Mouse (Mus musculus) small intestine, adult 2 months (tissue): ENCODE results near the gene Pms1. TPM values are rescaled to one million over a fixed set of nuclear protein-coding genes. Genes with fewer than 3 reads are reported as not detected.

Experiments
- H3K27ac ChIP-seq: fragments of 200-500 bp; 2 replicates; pipeline ENCODE4 v1.5.1; 2012; ENCODE audit warnings: low read depth, low read length, control low read depth, inconsistent platforms; ENCODE audit not compliant: insufficient read depth
- H3K27me3 ChIP-seq: fragments of 200-500 bp; 2 replicates; pipeline ENCODE4 v1.6.1; 2012; ENCODE audit warnings: mild to moderate bottlenecking, moderate library complexity, low read length, inconsistent platforms; ENCODE audit not compliant: control insufficient read depth, insufficient read depth
- H3K36me3 ChIP-seq: fragments of 200-500 bp; 2 replicates; pipeline ENCODE4 v1.6.1; 2012; ENCODE audit warnings: mild to moderate bottlenecking, low read length, control low read depth, inconsistent platforms; ENCODE audit not compliant: control insufficient read depth, insufficient read depth
- H3K4me1 ChIP-seq: fragments of 200-500 bp; 2 replicates; pipeline ENCODE4 v1.6.1; 2012; ENCODE audit warnings: low read length, inconsistent platforms, mixed read lengths; ENCODE audit not compliant: control insufficient read depth, insufficient read depth, insufficient read length
- H3K4me3 ChIP-seq: fragments of 200-500 bp; 2 replicates; pipeline ENCODE4 v1.5.1; 2012; ENCODE audit warnings: low read depth, mild to moderate bottlenecking, control low read depth, inconsistent platforms, low read length, moderate library complexity
- CTCF ChIP-seq: fragments of 200-500 bp; IDR thresholded peaks from 2 replicates; pipeline ENCODE4 v1.5.1; 2012; ENCODE audit warnings: low read depth, mild to moderate bottlenecking, control low read depth, inconsistent platforms, low read length, moderate library complexity, mixed read lengths; ENCODE audit not compliant: insufficient replicate concordance, insufficient read length; ENCODE audit errors: extremely low read depth
- POLR2A ChIP-seq: fragments of 200-500 bp; IDR thresholded peaks from 2 replicates; pipeline ENCODE4 v1.6.1; 2012; ENCODE audit warnings: low read depth, mild to moderate bottlenecking, control low read depth, inconsistent platforms, low read length, moderate library complexity
- WGBS: fragments of 180-500 bp; shearing (Covaris S2); methylation state at CpG from one replicate; pipeline ENCODE4 v1.1.7; 2018; 5-methylcytosine and 5-hydroxymethylcytosine counted together
- polyA plus RNA-seq: library from polyadenylated mRNA; depleted of rRNA; stranded (reverse); fragments of >200 nt; gene quantifications from 2 replicates; pipeline ENCODE4 v1.2.3, GENCODE M21; 2012

The Pms1 gene
- polyA plus RNA-seq, 1 experiment: 0.42 TPM

- Histone ChIP-seq H3K4me1 (no peaks in the 10 kb centered on the region), H3K4me3 (no peak overlapping the region), H3K36me3 (0 out of 2 replicates have a peak, but pooled peaks cover 1% of the 10 kb centered on the region), H3K27ac (no peak overlapping the region), H3K27me3 (no peaks in the 10 kb centered on the region)
- TF ChIP-seq CTCF (no peak), POLR2A (no peak)
- WGBS: 95% methylated on average over 1 of the region's 1 CpGs
These were observed 70.8 kb downstream of the Pms1 start for GRCm38 (mm10) chr1:53226063-53226462.

- 0 out of 2 replicates have a peak, but pooled peaks cover 1% of the 10 kb centered on the region for H3K36me3 ChIP-seq
- no peak overlapping the region for H3K4me3 ChIP-seq
- no peaks in the 10 kb centered on the region for H3K4me1 ChIP-seq
- no peaks in the 10 kb centered on the region for H3K27me3 ChIP-seq
- no peak for TF ChIP-seq POLR2A
- TF ChIP-seq CTCF: no peak
- WGBS: 87% methylated on average over 3 of the region's 3 CpGs
- no peak overlapping the region for H3K27ac ChIP-seq
These were observed 71.2 kb downstream of the Pms1 start for GRCm38 (mm10) chr1:53225616-53226015.

- Histone ChIP-seq H3K4me3 (no peak overlapping the region), H3K27me3 (no peaks in the 10 kb centered on the region), H3K36me3 (0 out of 2 replicates have a peak, but pooled peaks cover 1% of the 10 kb centered on the region), H3K27ac (no peak overlapping the region), H3K4me1 (no peaks in the 10 kb centered on the region)
- TF ChIP-seq POLR2A (no peak), CTCF (no peak)
- WGBS: 95% methylated on average over 1 of the region's 1 CpGs
These were observed 72.0 kb downstream of the Pms1 start for GRCm38 (mm10) chr1:53224775-53225174.

GRCm38 (mm10) chr1:53210136-53210535 is 86.7 kb downstream of the Pms1 start:
- TF ChIP-seq CTCF: no peak
- no peak for TF ChIP-seq POLR2A
- Histone ChIP-seq H3K36me3 (peaks cover 9% of the 10 kb centered on the region), H3K27me3 (no peaks in the 10 kb centered on the region), H3K27ac (no peak overlapping the region), H3K4me1 (no peaks in the 10 kb centered on the region), H3K4me3 (no peak overlapping the region)

GRCm38 (mm10) chr1:53203902-53204301 is 92.9 kb downstream of the Pms1 start:
- Histone ChIP-seq H3K27me3 (no peaks in the 10 kb centered on the region), H3K27ac (no peak overlapping the region), H3K4me1 (no peaks in the 10 kb centered on the region), H3K36me3 (0 out of 2 replicates have a peak, but pooled peaks cover 2% of the 10 kb centered on the region), H3K4me3 (no peak overlapping the region)
- 90% methylated on average over 2 of the region's 2 CpGs for WGBS
- TF ChIP-seq CTCF: no peak
- TF ChIP-seq POLR2A: no peak

GRCm38 (mm10) chr1:53201630-53202199 is 95.1 kb downstream of the Pms1 start:
- Histone ChIP-seq H3K4me3 (no peak overlapping the region), H3K27me3 (no peaks in the 10 kb centered on the region), H3K4me1 (no peaks in the 10 kb centered on the region), H3K36me3 (0 out of 2 replicates have a peak, but pooled peaks cover 2% of the 10 kb centered on the region), H3K27ac (no peak overlapping the region)
- 77% methylated on average over 2 of the region's 2 CpGs for WGBS
- TF ChIP-seq POLR2A (no peak), CTCF (no peak)

GRCm38 (mm10) chr1:53194536-53194935 is 102.3 kb downstream of the Pms1 start:
- Histone ChIP-seq H3K27me3 (no peaks in the 10 kb centered on the region), H3K36me3 (peaks cover 7% of the 10 kb centered on the region), H3K4me1 (no peaks in the 10 kb centered on the region), H3K27ac (no peak overlapping the region), H3K4me3 (no peak overlapping the region)
- TF ChIP-seq POLR2A (no peak), CTCF (no peak)
- 84% methylated on average over 3 of the region's 3 CpGs for WGBS
